Mouse (Mus musculus): ENCODE measurements at regions not wholly inside any gene's neighbourhood (a gene's known extent, or its start where the extent isn't known, plus 50 kb on each side); places are given as distances from the start of the nearest gene placed in this dataset.

DNA sequence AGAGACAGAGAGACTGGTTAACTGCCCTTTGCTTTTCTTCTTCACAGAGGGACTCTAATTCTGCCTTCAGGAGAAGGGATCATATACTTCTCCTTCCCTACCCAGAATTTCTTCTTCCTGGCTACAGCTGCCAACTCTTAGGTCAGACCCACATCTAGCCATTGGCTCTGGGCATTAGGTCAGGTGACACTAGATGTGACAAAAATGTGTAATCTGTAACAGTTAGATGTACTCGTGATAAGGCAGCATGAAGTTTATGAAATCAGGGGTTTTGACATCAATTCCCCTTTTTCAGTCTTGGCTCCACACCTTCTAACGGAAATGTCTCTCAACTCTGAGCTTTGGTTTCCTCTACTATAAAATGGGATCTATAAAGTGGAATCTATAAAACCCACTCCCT, 428.4 kb downstream of the Bmper start:
- Histone ChIP-seq H3K27me3 (ENCODE audit: control insufficient read depth, insufficient read depth, low read length) (no peaks in the 10 kb centered on the region), H3K4me1 (replicated peaks; ENCODE audit: control insufficient read depth, insufficient read depth, low read length) (no peaks in the 10 kb centered on the region), H3K4me3 (ENCODE audit: low read depth, low read length) (no peak overlapping the region), H3K4me2 (replicated peaks; ENCODE audit: low read depth, low read length) (no peak overlapping the region), H3K36me3 (ENCODE audit: control insufficient read depth, insufficient read depth, low read length) (no peaks in the 10 kb centered on the region), H3K9me3 (ENCODE audit: control insufficient read depth, low read length) (no peaks in the 10 kb centered on the region), H3K27ac (ENCODE audit: low read depth, low read length) (no peak overlapping the region), H3K9ac (ENCODE audit: low read depth, low read length) (no peak overlapping the region)
- 90% methylated on average over 2 of the region's 2 CpGs for WGBS
- ATAC-seq (ENCODE audit: low FRiP score) (no peak), DNase-seq (ENCODE audit: low spot score) (no peak)

DNA sequence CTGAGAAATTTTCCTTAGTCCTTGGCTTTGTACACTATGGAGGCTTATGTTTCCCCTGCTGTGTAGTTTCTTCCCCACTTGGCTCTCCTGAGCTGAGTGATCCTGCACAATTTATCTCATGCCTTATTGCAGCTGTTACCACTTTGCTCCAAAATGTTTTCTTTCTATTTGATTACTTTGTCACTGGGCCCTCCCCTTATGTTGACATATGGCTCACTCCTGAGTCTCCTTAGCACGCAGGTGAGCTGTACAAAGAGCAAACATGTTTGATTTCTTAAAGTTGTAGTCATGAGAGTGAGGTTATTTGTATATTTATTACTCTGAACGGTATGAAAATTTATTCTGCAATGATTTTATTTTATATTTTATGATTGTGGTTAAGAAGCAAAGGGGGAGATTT, 430.2 kb downstream of the Bmper start:
- Histone ChIP-seq H3K9ac (ENCODE audit: low read depth, low read length) (no peak overlapping the region), H3K4me2 (replicated peaks; ENCODE audit: low read depth, low read length) (no peak overlapping the region), H3K9me3 (ENCODE audit: control insufficient read depth, low read length) (no peaks in the 10 kb centered on the region), H3K27ac (ENCODE audit: low read depth, low read length) (no peak overlapping the region), H3K36me3 (ENCODE audit: control insufficient read depth, insufficient read depth, low read length) (no peaks in the 10 kb centered on the region), H3K4me3 (ENCODE audit: low read depth, low read length) (no peak overlapping the region), H3K27me3 (ENCODE audit: control insufficient read depth, insufficient read depth, low read length) (no peaks in the 10 kb centered on the region), H3K4me1 (replicated peaks; ENCODE audit: control insufficient read depth, insufficient read depth, low read length) (no peaks in the 10 kb centered on the region)
- 68% methylated on average over 2 of the region's 2 CpGs for WGBS
- no peak for ATAC-seq (ENCODE audit: low FRiP score)
- DNase-seq (ENCODE audit: low spot score): no peak

DNA sequence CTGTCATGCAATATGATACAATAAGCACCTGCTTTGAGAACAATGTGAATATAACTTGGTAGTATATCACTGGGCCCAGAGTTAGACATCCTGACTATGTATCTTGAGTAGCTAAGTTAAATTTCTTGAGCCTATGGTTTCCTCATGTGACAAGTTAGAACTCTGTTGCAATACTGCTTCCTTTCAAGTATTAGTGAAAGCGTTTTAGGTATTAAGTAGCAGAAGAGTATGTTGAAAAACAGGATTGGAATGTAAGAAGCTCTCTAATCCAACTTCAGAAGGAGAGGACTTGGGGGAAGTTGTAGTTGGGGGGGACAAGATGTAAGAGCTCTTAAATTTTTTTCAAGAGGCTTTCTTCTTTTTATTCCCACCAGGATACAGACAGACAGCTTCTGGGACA, 431.9 kb downstream of the Bmper start:
- Histone ChIP-seq H3K9ac (ENCODE audit: low read depth, low read length) (no peak overlapping the region), H3K27ac (ENCODE audit: low read depth, low read length) (no peak overlapping the region), H3K27me3 (ENCODE audit: control insufficient read depth, insufficient read depth, low read length) (no peaks in the 10 kb centered on the region), H3K9me3 (ENCODE audit: control insufficient read depth, low read length) (no peaks in the 10 kb centered on the region), H3K4me3 (ENCODE audit: low read depth, low read length) (no peak overlapping the region), H3K4me1 (replicated peaks; ENCODE audit: control insufficient read depth, insufficient read depth, low read length) (no peaks in the 10 kb centered on the region), H3K4me2 (replicated peaks; ENCODE audit: low read depth, low read length) (no peak overlapping the region), H3K36me3 (ENCODE audit: control insufficient read depth, insufficient read depth, low read length) (no peaks in the 10 kb centered on the region)
- DNase-seq (ENCODE audit: low spot score) (no peak), ATAC-seq (ENCODE audit: low FRiP score) (no peak)
- WGBS: 85% methylated on average over 1 of the region's 1 CpGs

DNA sequence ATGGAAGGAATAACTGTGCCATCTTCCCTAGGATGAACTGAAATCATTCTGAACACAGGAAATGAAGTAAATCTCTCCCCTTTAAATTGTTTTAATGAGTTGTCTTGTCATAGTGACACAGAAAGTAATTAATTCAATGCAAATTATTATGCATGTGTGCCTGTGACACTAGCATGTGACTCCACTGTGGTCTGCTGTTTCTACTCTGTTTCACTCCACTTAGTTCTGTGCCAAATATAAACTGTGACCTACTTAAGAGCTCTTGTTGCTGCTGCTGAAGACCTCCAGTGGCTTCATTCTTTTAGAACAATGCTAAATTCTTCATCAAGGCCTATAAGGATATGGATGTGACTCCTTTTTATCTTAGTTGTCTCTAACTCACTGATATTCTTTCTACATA, 431.8 kb upstream of the Npsr1 start:
- Histone ChIP-seq H3K27me3 (ENCODE audit: control insufficient read depth, insufficient read depth, low read length) (no peaks in the 10 kb centered on the region), H3K9ac (ENCODE audit: low read depth, low read length) (no peak overlapping the region), H3K36me3 (ENCODE audit: control insufficient read depth, insufficient read depth, low read length) (no peaks in the 10 kb centered on the region), H3K4me3 (ENCODE audit: low read depth, low read length) (no peak overlapping the region), H3K4me2 (replicated peaks; ENCODE audit: low read depth, low read length) (no peak overlapping the region), H3K27ac (ENCODE audit: low read depth, low read length) (no peak overlapping the region), H3K4me1 (replicated peaks; ENCODE audit: control insufficient read depth, insufficient read depth, low read length) (no peaks in the 10 kb centered on the region), H3K9me3 (ENCODE audit: control insufficient read depth, low read length) (no peaks in the 10 kb centered on the region)
- DNase-seq (ENCODE audit: low spot score) (no peak), ATAC-seq (ENCODE audit: low FRiP score) (no peak)

DNA sequence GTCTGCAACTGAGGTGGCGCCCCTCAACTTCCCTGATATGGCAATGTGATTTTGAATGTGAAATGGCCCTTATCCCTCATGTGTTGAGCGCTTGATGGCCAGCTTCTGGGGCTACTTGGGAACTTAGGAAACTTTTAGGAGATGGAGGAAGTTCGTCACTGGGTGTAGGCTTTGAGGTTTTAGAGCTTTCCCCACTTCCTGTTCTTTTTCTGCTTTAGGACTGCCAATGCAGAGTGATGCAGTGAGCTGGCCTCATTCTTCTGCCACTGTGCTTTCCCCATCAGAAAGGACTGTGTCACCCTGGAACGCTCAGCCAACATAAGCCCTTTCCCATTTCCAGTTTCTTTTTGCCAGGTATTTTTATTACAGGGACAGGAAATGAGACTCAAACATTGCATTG, 428.6 kb upstream of the Npsr1 start:
- Histone ChIP-seq H3K27ac (ENCODE audit: low read depth, low read length) (no peak overlapping the region), H3K9me3 (ENCODE audit: control insufficient read depth, low read length) (no peaks in the 10 kb centered on the region), H3K27me3 (ENCODE audit: control insufficient read depth, insufficient read depth, low read length) (no peaks in the 10 kb centered on the region), H3K4me1 (replicated peaks; ENCODE audit: control insufficient read depth, insufficient read depth, low read length) (no peaks in the 10 kb centered on the region), H3K36me3 (ENCODE audit: control insufficient read depth, insufficient read depth, low read length) (no peaks in the 10 kb centered on the region), H3K9ac (ENCODE audit: low read depth, low read length) (no peak overlapping the region), H3K4me2 (replicated peaks; ENCODE audit: low read depth, low read length) (no peak overlapping the region), H3K4me3 (ENCODE audit: low read depth, low read length) (no peak overlapping the region)
- WGBS: 87% methylated on average over 4 of the region's 4 CpGs
- no peak for DNase-seq (ENCODE audit: low spot score)
- ATAC-seq (ENCODE audit: low FRiP score): no peak

DNA sequence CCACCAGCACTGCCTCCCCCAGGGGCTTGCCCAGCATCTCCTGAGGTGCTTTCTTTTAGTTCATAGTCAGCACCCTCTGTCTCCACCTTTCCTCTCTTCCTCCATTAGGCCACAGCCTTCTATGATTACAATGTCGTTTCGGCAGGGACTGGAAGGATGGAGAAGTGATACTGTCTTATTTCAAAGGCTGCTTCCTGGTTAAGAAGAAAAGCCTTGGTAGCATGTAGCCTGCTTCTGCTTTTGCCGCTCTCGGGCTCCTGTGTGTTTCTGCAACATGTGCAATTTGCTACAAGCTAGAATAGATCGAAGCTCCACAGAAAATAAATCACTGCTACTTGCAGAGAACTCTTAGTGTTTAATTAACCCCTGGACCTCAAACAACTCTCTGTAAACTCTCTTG, 427.2 kb upstream of the Npsr1 start:
- Histone ChIP-seq H3K4me3 (ENCODE audit: low read depth, low read length) (no peak overlapping the region), H3K4me1 (replicated peaks; ENCODE audit: control insufficient read depth, insufficient read depth, low read length) (no peaks in the 10 kb centered on the region), H3K27ac (ENCODE audit: low read depth, low read length) (no peak overlapping the region), H3K36me3 (ENCODE audit: control insufficient read depth, insufficient read depth, low read length) (no peaks in the 10 kb centered on the region), H3K4me2 (replicated peaks; ENCODE audit: low read depth, low read length) (no peak overlapping the region), H3K9me3 (ENCODE audit: control insufficient read depth, low read length) (no peaks in the 10 kb centered on the region), H3K9ac (ENCODE audit: low read depth, low read length) (no peak overlapping the region), H3K27me3 (ENCODE audit: control insufficient read depth, insufficient read depth, low read length) (no peaks in the 10 kb centered on the region)
- ATAC-seq (ENCODE audit: low FRiP score): no peak
- DNase-seq (ENCODE audit: low spot score): no peak
- whole genome bisulfite sequencing: 64% methylated on average over 5 of the region's 5 CpGs

DNA sequence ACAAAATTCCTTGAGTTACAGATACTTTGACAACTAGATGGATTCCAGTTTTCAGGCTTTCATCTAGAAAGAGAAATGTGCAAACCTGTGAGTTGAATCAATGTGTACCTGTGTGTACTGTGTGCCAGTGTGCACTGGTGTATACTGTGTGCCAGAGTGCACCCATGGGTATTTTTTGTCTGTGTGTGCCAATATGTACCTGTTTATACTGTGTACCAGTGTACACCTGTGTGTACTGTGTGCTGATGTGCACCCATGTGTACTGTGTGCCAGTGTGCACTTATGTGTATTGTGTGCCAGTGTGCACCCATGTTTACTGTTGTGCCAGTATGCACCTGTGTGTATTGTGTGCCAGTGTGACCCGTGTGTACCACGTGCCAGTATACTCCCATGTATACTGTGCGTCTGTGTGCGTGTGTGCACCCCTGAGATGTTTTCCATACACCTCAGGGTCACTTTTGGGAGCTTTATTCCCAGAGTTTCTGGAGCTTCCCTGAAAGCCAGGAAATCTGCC, 424.4 kb upstream of the Npsr1 start:
- H3K27me3 ChIP-seq (ENCODE audit: control insufficient read depth, insufficient read depth, low read length): no peaks in the 10 kb centered on the region
- H3K36me3 ChIP-seq (ENCODE audit: control insufficient read depth, insufficient read depth, low read length): no peaks in the 10 kb centered on the region
- H3K4me1 ChIP-seq (replicated peaks; ENCODE audit: control insufficient read depth, insufficient read depth, low read length): no peaks in the 10 kb centered on the region
- no peak overlapping the region for H3K9ac ChIP-seq (ENCODE audit: low read depth, low read length)
- ATAC-seq (ENCODE audit: low FRiP score) (peak; percentile 30; the same call in 1 of the 2 replicates), DNase-seq (ENCODE audit: low spot score) (no peak)
- WGBS: 98% methylated on average over 4 of the region's 4 CpGs
- H3K9me3 ChIP-seq (ENCODE audit: control insufficient read depth, low read length): no peaks in the 10 kb centered on the region
- H3K4me3 ChIP-seq (ENCODE audit: low read depth, low read length): no peak overlapping the region
- no peak overlapping the region for H3K27ac ChIP-seq (ENCODE audit: low read depth, low read length)
- H3K4me2 ChIP-seq (replicated peaks; ENCODE audit: low read depth, low read length): no peak overlapping the region

DNA sequence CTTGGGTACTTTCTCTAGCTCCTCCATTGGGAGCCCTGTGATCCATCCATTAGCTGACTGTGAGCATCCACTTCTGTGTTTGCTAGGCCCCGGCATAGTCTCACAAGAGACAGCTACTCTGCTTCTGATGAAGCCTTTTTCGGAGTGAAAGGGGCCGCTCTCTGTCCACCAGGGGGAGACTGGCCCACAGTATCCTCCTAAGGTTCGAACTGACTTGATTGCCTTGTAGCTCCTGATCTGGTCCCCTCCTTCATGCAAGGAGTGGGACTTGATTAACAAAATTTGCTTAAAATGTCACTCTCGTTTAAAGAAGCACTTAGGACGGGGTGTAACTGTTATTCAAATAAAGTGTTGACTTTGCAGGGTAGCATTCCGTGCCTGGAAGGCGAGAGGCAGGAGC, 423.0 kb upstream of the Npsr1 start:
- Histone ChIP-seq H3K9ac (ENCODE audit: low read depth, low read length) (no peak overlapping the region), H3K36me3 (ENCODE audit: control insufficient read depth, insufficient read depth, low read length) (no peaks in the 10 kb centered on the region), H3K9me3 (ENCODE audit: control insufficient read depth, low read length) (no peaks in the 10 kb centered on the region), H3K4me3 (ENCODE audit: low read depth, low read length) (no peak overlapping the region), H3K27ac (ENCODE audit: low read depth, low read length) (no peak overlapping the region), H3K4me1 (replicated peaks; ENCODE audit: control insufficient read depth, insufficient read depth, low read length) (no peaks in the 10 kb centered on the region), H3K4me2 (replicated peaks; ENCODE audit: low read depth, low read length) (no peak overlapping the region), H3K27me3 (ENCODE audit: control insufficient read depth, insufficient read depth, low read length) (no peaks in the 10 kb centered on the region)
- 38% methylated on average over 8 of the region's 8 CpGs for WGBS
- ATAC-seq (ENCODE audit: low FRiP score): no peak
- DNase-seq (ENCODE audit: low spot score): peak; percentile 40

DNA sequence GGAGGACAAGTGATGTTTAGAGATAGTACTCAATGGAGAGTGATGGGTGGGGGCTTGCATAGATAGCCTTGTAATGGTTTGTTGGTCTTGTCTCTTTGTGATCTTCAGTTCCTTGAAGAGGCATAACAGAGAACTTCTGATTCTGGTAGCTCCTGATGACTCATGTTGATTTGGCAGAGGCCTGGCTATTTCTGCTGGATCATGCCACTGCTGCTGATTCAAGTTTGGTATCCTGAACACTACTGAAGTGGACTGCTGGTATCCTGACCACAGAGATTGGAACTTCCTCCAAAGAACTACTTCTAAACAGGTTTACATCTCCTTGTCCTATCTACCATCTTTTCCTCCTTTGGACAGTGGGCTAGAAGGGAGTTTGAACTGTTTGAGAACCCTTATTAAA, 408.3 kb upstream of the Npsr1 start:
- ATAC-seq (ENCODE audit: low FRiP score) (no peak), DNase-seq (ENCODE audit: low spot score) (no peak)
- no peak overlapping the region for H3K9ac ChIP-seq (ENCODE audit: low read depth, low read length)
- no peaks in the 10 kb centered on the region for H3K27me3 ChIP-seq (ENCODE audit: control insufficient read depth, insufficient read depth, low read length)
- H3K4me3 ChIP-seq (ENCODE audit: low read depth, low read length): no peak overlapping the region
- H3K36me3 ChIP-seq (ENCODE audit: control insufficient read depth, insufficient read depth, low read length): no peaks in the 10 kb centered on the region
- no peak overlapping the region for H3K4me2 ChIP-seq (replicated peaks; ENCODE audit: low read depth, low read length)
- H3K4me1 ChIP-seq (replicated peaks; ENCODE audit: control insufficient read depth, insufficient read depth, low read length): no peaks in the 10 kb centered on the region
- no peak overlapping the region for H3K27ac ChIP-seq (ENCODE audit: low read depth, low read length)
- H3K9me3 ChIP-seq (ENCODE audit: control insufficient read depth, low read length): no peaks in the 10 kb centered on the region
